Mouse (Mus musculus) embryonic facial prominence, embryonic 13.5 days (tissue): Measurements from ENCODE around the gene Fbxl19. TPM values are rescaled to one million over a fixed set of nuclear protein-coding genes. Genes with fewer than 3 reads are reported as not detected.

Experiments
- ATAC-seq: fragments of 200-750 bp; cut with Nextera tagmentation; 2 replicates; pipeline ENCODE4 v1.8.0; 2017; ENCODE audit warnings: low read depth; ENCODE audit not compliant: insufficient number of reproducible peaks, insufficient read depth, low FRiP score, low TSS enrichment
- H3K27ac ChIP-seq: fragments of 300-500 bp; sonication (generic); 2 replicates; pipeline ENCODE4 v1.5.1; 2015; ENCODE audit warnings: moderate library complexity, mild to moderate bottlenecking, inconsistent platforms
- H3K27me3 ChIP-seq: fragments of 300-500 bp; sonication (generic); 2 replicates; pipeline ENCODE4 v1.6.1; 2015; ENCODE audit warnings: mild to moderate bottlenecking, inconsistent platforms
- H3K36me3 ChIP-seq: fragments of 300-500 bp; sonication (generic); 2 replicates; pipeline ENCODE4 v1.6.1; 2015; ENCODE audit warnings: mild to moderate bottlenecking, inconsistent platforms
- H3K4me1 ChIP-seq: fragments of 300-500 bp; sonication (generic); 2 replicates; pipeline ENCODE4 v1.6.1; 2015; ENCODE audit warnings: inconsistent platforms
- H3K4me2 ChIP-seq: fragments of 300-500 bp; sonication (generic); 2 replicates; pipeline ENCODE4 v1.6.1; 2015; ENCODE audit warnings: moderate library complexity, mild to moderate bottlenecking, inconsistent platforms
- H3K4me3 ChIP-seq: fragments of 300-500 bp; sonication (generic); 2 replicates; pipeline ENCODE4 v1.5.1; 2015; ENCODE audit warnings: mild to moderate bottlenecking, inconsistent platforms
- H3K9ac ChIP-seq: fragments of 300-500 bp; sonication (generic); 2 replicates; pipeline ENCODE4 v1.6.1; 2015; ENCODE audit warnings: mild to moderate bottlenecking, inconsistent platforms
- H3K9me3 ChIP-seq: fragments of 300-500 bp; sonication (generic); 2 replicates; pipeline ENCODE4 v1.6.1; 2016; ENCODE audit warnings: inconsistent platforms
- WGBS: fragments of 180-500 bp; shearing (Covaris S2); methylation state at CpG from one replicate; pipeline ENCODE4 v1.1.7; 2015; ENCODE audit warnings: mixed read lengths; 5-methylcytosine and 5-hydroxymethylcytosine counted together
- polyA plus RNA-seq: library from polyadenylated mRNA; unstranded; fragments of >200 nt; fragmentation: Nextera tagmentation; extraction: Ambion mirVana; gene quantifications from 2 replicates; pipeline ENCODE4 v1.2.1, GENCODE M21; 2015

Fbxl19 gene
- polyA plus RNA-seq, 1 experiment from 2014 or later = 8.7 TPM

DNA sequence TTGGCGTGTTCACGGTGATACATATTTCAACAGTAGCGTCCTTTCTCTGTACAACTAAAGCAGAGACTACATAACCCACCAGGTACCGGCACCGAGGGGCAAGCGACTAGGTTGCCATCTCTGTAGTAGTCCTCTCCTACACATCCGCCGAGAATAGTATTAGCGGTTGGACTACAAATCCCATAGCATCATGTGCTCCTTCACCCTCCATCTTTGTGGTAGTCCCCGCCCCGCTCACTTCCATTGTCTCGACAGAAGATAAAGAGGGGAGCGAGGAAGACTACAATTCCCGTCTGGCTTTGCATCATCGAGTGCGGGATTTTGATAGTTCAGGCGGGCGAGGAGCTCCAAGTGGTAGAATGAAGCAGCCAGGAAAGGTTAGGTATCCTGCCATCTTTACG lies 908 bp downstream of the Fbxl19 start:
- H3K4me1 ChIP-seq = peaks cover 26% of the 10 kb centered on the region
- H3K4me2 ChIP-seq = peak overlapping the region; percentile 85
- H3K9me3 ChIP-seq = no peaks in the 10 kb centered on the region
- peak overlapping the region; percentile 92 for H3K27ac ChIP-seq
- peaks cover 25% of the 10 kb centered on the region for H3K36me3 ChIP-seq
- peak overlapping the region; percentile 93 for H3K9ac ChIP-seq
- H3K27me3 ChIP-seq = no peaks in the 10 kb centered on the region
- WGBS = under 1% methylated on average over 19 of the region's 19 CpGs
- H3K4me3 ChIP-seq = peak overlapping the region; percentile 88
- ATAC-seq = peak; percentile 82

DNA sequence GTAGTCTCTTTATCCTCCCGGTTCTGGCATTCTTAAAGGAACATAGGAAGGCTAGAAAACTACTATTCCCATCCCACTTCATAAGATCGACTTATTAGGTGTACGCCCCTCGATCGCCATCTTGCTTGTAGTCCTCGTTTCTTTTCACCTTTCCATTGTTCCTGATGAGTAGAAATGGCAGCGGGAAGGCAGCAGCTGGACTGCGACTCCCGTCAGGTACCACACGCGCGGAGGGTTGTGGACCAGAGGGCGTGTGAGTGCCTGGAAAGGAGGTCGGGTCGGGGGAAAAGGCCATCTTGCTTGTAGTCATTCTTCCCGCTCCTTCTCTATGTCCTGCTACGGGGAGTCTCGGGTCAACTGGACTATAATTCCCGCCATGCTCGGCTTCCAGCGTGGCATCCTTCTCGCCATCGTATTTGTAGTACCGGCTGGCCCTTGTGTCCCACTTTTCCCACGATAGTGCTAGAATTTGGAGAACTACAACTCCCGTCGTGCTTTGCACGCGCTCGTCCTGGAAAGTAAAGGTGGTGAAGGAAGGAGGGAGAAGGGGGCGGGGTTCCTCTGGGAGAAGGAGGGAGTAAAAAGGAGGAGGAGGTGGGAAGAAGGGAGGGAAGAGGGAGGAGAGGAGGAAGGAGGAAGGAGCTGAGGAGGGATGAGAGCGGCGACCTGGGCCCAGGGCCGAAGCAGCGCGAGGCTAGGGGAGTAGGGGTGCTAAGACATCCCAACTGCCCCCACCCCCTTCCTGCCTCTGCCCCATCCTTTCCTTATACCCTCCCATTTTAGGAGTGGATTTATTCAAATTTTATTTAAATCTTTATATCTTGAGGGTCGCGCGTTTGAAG lies 1.5 kb downstream of the Fbxl19 start:
- peak overlapping the region; percentile 93 for H3K9ac ChIP-seq
- peak overlapping the region; percentile 92 for H3K27ac ChIP-seq
- ATAC-seq = peak; percentile 84
- peak overlapping the region; percentile 85 for H3K4me2 ChIP-seq
- peaks cover 27% of the 10 kb centered on the region for H3K4me1 ChIP-seq
- H3K4me3 ChIP-seq = peak overlapping the region; percentile 88
- WGBS = under 1% methylated on average over 38 of the region's 39 CpGs
- H3K9me3 ChIP-seq = no peaks in the 10 kb centered on the region
- no peaks in the 10 kb centered on the region for H3K27me3 ChIP-seq
- peaks cover 32% of the 10 kb centered on the region for H3K36me3 ChIP-seq

DNA sequence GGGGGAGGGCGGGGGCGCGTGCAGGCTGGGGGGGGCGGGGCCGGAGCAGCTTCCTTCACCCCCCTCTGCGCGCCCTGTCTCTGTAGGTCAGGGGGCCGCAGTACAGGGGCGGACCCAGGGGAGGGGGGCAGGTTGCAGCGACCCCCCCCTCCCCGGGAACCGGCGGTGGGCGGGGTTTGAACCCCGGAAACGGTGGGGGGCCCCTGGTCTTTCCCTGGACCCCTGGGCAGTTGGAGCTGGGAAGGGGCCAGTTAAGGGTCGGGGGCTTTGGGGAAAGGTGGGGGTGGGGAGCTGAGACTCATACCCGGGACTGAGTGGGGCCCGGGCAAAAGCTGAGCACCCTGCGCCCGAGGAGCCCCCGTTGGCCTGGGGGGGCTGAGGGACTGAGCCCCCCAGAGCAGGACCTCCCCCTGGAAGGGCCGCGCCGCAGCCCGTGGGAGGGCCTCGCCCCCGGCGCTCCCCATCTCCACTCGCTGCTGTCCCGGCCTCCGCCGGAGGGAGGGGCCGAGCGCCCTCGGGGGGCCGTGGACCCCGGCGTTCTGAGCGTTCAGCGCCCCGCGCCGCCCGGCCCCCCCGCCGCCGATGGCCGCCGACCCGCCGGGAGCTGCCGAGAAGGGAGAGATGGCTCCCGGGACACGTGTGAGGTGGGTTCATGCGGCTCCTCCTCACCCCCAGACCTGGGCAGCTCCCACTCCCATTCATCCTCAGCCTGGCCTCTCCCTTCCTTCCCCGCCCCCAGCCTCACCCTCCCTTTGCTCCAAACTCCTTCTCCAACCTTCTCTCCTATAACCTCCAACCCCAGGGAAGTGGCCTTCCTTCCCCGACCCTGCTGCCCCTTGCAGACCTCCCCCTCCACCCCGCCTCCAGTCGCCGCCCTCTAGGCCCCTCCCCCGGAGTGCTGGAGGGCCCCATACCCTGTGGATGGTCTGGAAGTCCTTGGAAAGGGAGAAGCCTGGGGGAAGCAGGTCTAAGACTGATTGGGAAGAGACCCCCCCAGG lies 2.5 kb downstream of the Fbxl19 start:
- H3K4me2 ChIP-seq = peak overlapping the region; percentile 85
- under 1% methylated on average over 46 of the region's 62 CpGs for WGBS
- no peaks in the 10 kb centered on the region for H3K9me3 ChIP-seq
- no peaks in the 10 kb centered on the region for H3K27me3 ChIP-seq
- peaks cover 27% of the 10 kb centered on the region for H3K4me1 ChIP-seq
- peaks cover 41% of the 10 kb centered on the region for H3K36me3 ChIP-seq
- ATAC-seq = peak; percentile 4; the same call in 1 of the 2 replicates
- H3K27ac ChIP-seq = peak overlapping the region; percentile 92
- peak overlapping the region; percentile 88 for H3K4me3 ChIP-seq
- peak overlapping the region; percentile 93 for H3K9ac ChIP-seq

DNA sequence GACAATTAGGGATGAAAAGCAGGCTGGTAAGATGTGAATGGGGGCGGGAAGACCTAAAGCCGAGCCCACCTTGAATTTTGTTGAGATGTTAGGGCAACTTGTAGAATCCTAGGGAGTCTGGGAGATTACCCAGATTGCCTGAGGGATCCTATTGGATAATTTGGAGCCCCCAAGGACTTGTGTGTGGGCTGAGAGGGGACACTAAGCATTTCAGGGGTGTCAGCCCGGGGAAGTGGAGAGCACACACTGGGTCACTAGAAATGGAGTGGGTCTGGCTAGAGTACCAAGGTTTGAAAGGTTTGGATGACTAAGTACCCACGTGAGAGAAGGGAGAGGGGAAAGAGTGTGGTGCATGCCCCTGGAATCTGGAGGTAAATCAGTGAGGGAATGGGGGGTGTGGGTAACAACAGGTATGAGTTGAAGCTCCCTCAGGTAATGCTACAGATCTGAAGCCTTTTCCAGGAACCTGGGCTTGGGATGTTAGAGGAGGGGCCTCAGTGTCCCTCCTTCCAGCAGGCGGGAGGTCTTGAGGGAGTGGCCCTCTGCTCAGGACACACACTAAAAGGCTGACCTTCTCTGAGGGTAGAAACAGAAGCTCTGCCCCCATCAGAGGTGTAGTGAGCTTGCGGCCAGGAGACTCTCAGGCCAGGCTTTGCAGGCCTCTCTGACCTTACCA lies 3.4 kb downstream of the Fbxl19 start:
- Histone ChIP-seq H3K27me3 (no peaks in the 10 kb centered on the region), H3K27ac (peak overlapping the region; percentile 92), H3K36me3 (peaks cover 50% of the 10 kb centered on the region), H3K4me3 (peak overlapping the region; percentile 88), H3K9ac (peak overlapping the region; percentile 93), H3K4me1 (peaks cover 29% of the 10 kb centered on the region), H3K4me2 (peak overlapping the region; percentile 85), H3K9me3 (no peaks in the 10 kb centered on the region)
- 32% methylated on average over 6 of the region's 6 CpGs for WGBS
- no peak for ATAC-seq

DNA sequence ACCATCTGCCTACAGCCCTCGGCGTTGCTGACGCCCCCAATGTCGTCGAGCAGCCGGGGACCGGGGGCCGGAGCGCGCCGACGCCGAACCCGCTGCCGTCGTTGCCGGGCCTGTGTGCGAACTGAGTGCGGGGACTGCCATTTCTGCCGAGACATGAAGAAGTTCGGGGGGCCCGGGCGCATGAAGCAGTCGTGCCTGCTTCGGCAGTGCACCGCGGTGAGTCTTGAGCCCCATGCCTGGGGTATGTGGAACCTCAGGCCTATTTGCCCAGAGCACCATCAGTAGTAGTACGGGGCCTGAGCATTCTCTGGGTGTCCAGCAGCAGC lies 3.9 kb downstream of the Fbxl19 start:
- Histone ChIP-seq H3K9me3 (no peaks in the 10 kb centered on the region), H3K4me3 (peak overlapping the region; percentile 88), H3K36me3 (peaks cover 55% of the 10 kb centered on the region), H3K27me3 (no peaks in the 10 kb centered on the region), H3K27ac (no peak overlapping the region), H3K9ac (peak overlapping the region; percentile 93; the same call in 1 of the 2 replicates), H3K4me2 (peak overlapping the region; percentile 85), H3K4me1 (peaks cover 34% of the 10 kb centered on the region)
- 93% methylated on average over 28 of the region's 28 CpGs for WGBS
- no peak for ATAC-seq

DNA sequence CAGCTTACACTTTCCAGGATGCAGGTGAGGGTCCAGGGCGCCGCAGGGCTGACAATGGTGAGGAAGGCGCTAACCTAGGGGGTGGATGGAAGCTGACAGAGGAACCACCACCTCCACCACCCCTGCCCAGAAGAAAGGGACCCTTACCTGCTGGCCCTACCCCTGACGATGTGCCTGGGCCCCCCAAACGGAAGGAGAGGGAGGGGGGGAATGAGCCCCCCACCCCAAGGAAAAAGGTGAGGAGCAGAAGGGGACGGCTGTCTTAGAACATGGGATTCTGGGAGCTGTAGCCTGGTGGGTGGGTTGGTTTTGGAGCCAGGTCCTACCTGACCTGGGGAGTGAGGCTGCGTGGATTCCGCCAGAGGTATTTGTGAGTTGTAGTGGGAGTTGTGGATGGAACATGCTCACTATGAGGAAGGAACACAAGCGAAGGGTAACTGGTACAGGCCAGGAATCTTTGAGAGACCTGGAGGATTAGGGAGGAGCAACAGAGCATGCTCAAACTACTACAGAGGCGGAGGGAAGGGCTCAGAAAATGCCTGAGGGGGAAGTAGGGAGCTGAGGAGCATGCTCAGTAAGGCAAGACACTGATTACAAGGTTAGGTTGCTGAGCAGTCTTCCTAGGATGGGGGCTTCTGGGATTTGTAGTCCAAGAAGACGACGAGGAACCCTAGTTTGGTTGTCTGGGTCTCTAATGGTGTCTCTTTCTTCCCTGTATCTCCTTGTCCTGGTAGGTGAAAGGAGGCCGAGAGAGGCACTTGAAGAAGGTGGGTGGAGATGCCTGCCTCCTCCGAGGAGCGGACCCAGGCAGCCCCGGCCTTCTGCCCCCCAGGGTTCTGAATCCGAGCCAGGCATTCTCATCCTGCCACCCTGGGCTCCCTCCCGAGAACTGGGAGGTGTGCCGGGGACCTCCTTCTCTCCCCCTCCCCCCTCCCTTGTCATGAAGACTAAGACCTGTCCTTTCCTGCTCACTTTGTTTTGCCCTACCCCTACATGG lies 6.1 kb downstream of the Fbxl19 start:
- Histone ChIP-seq H3K36me3 (peaks cover 77% of the 10 kb centered on the region), H3K9ac (no peak overlapping the region; the same call in none of the 2 replicates), H3K4me3 (no peak overlapping the region), H3K27ac (no peak overlapping the region), H3K9me3 (no peaks in the 10 kb centered on the region), H3K4me1 (peaks cover 36% of the 10 kb centered on the region), H3K4me2 (no peak overlapping the region; the same call in 1 of the 2 replicates), H3K27me3 (no peaks in the 10 kb centered on the region)
- ATAC-seq = no peak
- 81% methylated on average over 19 of the region's 19 CpGs for WGBS

DNA sequence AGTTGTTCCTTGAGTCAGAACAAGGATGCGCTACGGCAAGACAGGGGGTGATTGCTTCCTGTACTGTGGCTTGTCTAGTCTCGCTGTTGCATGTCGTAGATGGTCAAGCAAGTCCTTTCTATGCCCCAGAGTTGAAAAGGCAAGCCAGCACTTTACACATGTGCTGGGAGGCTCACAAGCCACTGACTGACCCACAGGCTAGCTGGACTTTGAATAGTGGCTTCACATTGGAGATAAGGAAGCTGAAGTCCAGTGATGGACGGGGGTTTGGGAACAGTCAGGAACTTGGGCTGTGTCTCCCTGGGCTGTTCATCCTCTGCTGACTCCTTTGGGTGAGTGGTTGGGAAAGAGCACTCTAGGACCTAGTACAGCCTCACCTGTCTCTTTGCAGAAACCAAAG lies 7.3 kb downstream of the Fbxl19 start:
- H3K9ac ChIP-seq = 0 out of 2 replicates have a peak overlapping the region, but pooled peaks have one; percentile 16
- H3K36me3 ChIP-seq = peaks cover 88% of the 10 kb centered on the region
- no peak overlapping the region; the same call in 1 of the 2 replicates for H3K4me3 ChIP-seq
- no peak overlapping the region for H3K27ac ChIP-seq
- no peaks in the 10 kb centered on the region for H3K9me3 ChIP-seq
- no peak for ATAC-seq
- WGBS = 93% methylated on average over 5 of the region's 5 CpGs
- H3K27me3 ChIP-seq = no peaks in the 10 kb centered on the region
- H3K4me2 ChIP-seq = no peak overlapping the region
- H3K4me1 ChIP-seq = peaks cover 45% of the 10 kb centered on the region

DNA sequence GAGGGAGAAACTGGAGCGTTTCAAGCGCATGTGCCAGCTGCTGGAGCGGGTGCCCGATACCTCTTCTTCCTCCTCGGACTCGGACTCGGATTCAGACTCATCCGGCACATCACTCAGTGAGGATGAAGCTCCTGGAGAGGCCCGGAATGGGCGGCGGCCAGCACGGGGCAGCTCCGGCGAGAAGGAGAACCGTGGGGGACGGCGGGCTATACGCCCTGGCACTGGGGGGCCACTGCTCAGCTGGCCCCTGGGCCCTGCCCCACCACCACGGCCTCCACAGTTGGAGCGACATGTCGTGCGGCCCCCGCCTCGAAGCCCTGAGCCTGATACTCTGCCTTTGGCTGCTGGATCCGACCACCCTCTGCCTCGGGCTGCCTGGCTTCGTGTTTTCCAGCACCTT lies 7.7 kb downstream of the Fbxl19 start:
- H3K9me3 ChIP-seq = no peaks in the 10 kb centered on the region
- H3K36me3 ChIP-seq = peaks cover 93% of the 10 kb centered on the region
- 95% methylated on average over 27 of the region's 27 CpGs for WGBS
- peaks cover 46% of the 10 kb centered on the region for H3K4me1 ChIP-seq
- H3K9ac ChIP-seq = 0 out of 2 replicates have a peak overlapping the region, but pooled peaks have one; percentile 16
- ATAC-seq = no peak
- no peaks in the 10 kb centered on the region for H3K27me3 ChIP-seq
- no peak overlapping the region for H3K27ac ChIP-seq
- H3K4me2 ChIP-seq = no peak overlapping the region
- no peak overlapping the region; the same call in 1 of the 2 replicates for H3K4me3 ChIP-seq

DNA sequence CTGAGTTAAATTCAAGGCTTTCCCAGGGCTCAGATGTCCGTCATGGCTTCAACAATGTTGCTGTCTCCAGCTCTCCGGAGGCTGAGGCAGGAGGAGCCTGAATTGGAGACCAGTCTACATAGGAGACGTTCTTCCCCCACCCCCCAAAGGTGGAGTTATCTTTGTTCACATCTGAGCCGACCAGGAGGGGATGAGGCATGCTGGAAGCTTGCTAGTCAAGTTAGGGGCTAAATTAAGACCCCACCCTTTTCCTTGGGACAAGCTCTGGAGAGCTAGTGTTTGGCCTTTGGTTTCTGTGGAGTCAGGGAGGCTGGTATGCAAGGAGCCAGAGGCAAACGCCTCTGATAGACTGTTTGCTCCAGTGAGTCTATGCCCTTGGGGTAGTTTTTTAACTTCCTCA lies 8.8 kb downstream of the Fbxl19 start:
- Histone ChIP-seq H3K9ac (peak overlapping the region; percentile 32; the same call in 1 of the 2 replicates), H3K36me3 (peaks cover 99% of the 10 kb centered on the region), H3K27ac (no peak overlapping the region), H3K4me1 (peaks cover 35% of the 10 kb centered on the region), H3K4me3 (no peak overlapping the region), H3K27me3 (no peaks in the 10 kb centered on the region), H3K4me2 (no peak overlapping the region), H3K9me3 (no peaks in the 10 kb centered on the region)
- WGBS = 52% methylated on average over 5 of the region's 5 CpGs
- no peak for ATAC-seq

DNA sequence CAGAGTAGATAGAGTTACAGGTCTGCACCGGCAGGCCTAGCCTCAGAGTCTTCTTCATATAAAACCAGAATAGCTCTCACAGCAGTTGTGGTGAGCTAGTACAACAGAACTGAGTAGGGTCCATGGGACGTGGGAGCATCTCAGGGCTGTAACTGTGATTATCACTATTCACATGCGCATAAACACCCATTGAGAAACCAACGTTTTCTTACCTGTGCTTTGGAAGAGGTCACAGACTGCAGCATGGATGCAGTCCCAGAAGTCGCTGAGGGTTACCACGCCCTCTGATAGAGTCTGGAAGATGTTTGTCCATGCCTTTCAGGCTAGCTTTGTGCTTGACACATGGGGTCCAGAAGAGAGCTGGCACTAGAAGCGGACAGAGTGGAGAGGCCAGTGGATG lies 9.4 kb downstream of the Fbxl19 start:
- 89% methylated on average over 7 of the region's 7 CpGs for WGBS
- Histone ChIP-seq H3K9me3 (no peaks in the 10 kb centered on the region), H3K9ac (0 out of 2 replicates have a peak overlapping the region, but pooled peaks have one; percentile 57), H3K4me3 (no peak overlapping the region), H3K4me2 (no peak overlapping the region), H3K36me3 (peaks cover 99% of the 10 kb centered on the region), H3K27ac (no peak overlapping the region), H3K27me3 (no peaks in the 10 kb centered on the region), H3K4me1 (peaks cover 36% of the 10 kb centered on the region)
- no peak for ATAC-seq
